Mouse (Mus musculus) stomach, embryonic 16.5 days (tissue): ENCODE measurements around the gene Shroom3. TPM values are rescaled to one million over a fixed set of nuclear protein-coding genes. Genes with fewer than 3 reads are reported as not detected.

Experiments
- ATAC-seq: fragments of 200-750 bp; cut with Nextera tagmentation; 2 replicates; pipeline ENCODE4 v1.8.0; 2017; ENCODE audit warnings: moderate number of reproducible peaks, moderate TSS enrichment; ENCODE audit not compliant: insufficient read depth, low FRiP score
- H3K27ac ChIP-seq: fragments of 300-500 bp; sonication (generic); 2 replicates; pipeline ENCODE4 v1.5.1; 2014; ENCODE audit warnings: low read length
- H3K27me3 ChIP-seq: fragments of 300-500 bp; sonication (generic); 2 replicates; pipeline ENCODE4 v1.6.1; 2014; ENCODE audit warnings: low read length, control low read depth, mixed read lengths; ENCODE audit not compliant: control insufficient read depth, insufficient read depth
- H3K36me3 ChIP-seq: fragments of 300-500 bp; sonication (generic); 2 replicates; pipeline ENCODE4 v1.6.1; 2014; ENCODE audit warnings: low read length; ENCODE audit not compliant: control insufficient read depth, insufficient read depth
- H3K4me1 ChIP-seq: fragments of 300-500 bp; sonication (generic); 2 replicates; pipeline ENCODE4 v1.6.1; 2014; ENCODE audit warnings: low read length, control low read depth, mixed read lengths; ENCODE audit not compliant: control insufficient read depth, insufficient read depth
- H3K4me2 ChIP-seq: fragments of 300-500 bp; sonication (generic); 2 replicates; pipeline ENCODE4 v1.6.1; 2014; ENCODE audit warnings: low read depth, low read length, mixed read lengths
- H3K4me3 ChIP-seq: fragments of 300-500 bp; sonication (generic); replicated peaks from 2 replicates; pipeline ENCODE4 v1.5.1; 2014; ENCODE audit warnings: mild to moderate bottlenecking, low read length
- H3K9ac ChIP-seq: fragments of 300-500 bp; sonication (generic); 2 replicates; pipeline ENCODE4 v1.6.1; 2014; ENCODE audit warnings: low read length
- H3K9me3 ChIP-seq: fragments of 300-500 bp; sonication (generic); replicated peaks from 2 replicates; pipeline ENCODE4 v1.6.1; 2016; ENCODE audit warnings: low read length, control low read depth; ENCODE audit not compliant: control insufficient read depth
- WGBS: fragments of 180-500 bp; shearing (Covaris S2); extraction: QIAGEN DNeasy Blood & Tissue Kit; methylation state at CpG from one replicate; pipeline ENCODE4 v1.1.7; 2014; 5-methylcytosine and 5-hydroxymethylcytosine counted together
- polyA plus RNA-seq: library from polyadenylated mRNA; unstranded; fragments of >200 nt; fragmentation: Nextera tagmentation; extraction: Ambion mirVana; gene quantifications from 2 replicates; pipeline ENCODE4 v1.2.1, GENCODE M21; 2015

The Shroom3 gene
- polyA plus RNA-seq, 1 experiment from 2014 or later: 14.4 TPM

- H3K27ac ChIP-seq: no peak overlapping the region
- H3K4me3 ChIP-seq: no peak overlapping the region
- H3K36me3 ChIP-seq: no peaks in the 10 kb centered on the region
- H3K9ac ChIP-seq: no peak overlapping the region
- no peaks in the 10 kb centered on the region for H3K27me3 ChIP-seq
- H3K9me3 ChIP-seq: no peaks in the 10 kb centered on the region
- ATAC-seq: no peak
- peaks cover 11% of the 10 kb centered on the region; the same call in 1 of the 2 replicates for H3K4me1 ChIP-seq
- WGBS: 82% methylated on average over 7 of the region's 7 CpGs
- H3K4me2 ChIP-seq: no peak overlapping the region
Observed at GRCm38 (mm10) chr5:92760542-92760941, 77.3 kb downstream of the Shroom3 start.

- WGBS: 64% methylated on average over 9 of the region's 9 CpGs
- ATAC-seq: no peak
- H3K4me3 ChIP-seq: no peak overlapping the region
- H3K27me3 ChIP-seq: no peaks in the 10 kb centered on the region
- no peak overlapping the region for H3K4me2 ChIP-seq
- H3K36me3 ChIP-seq: no peaks in the 10 kb centered on the region
- no peak overlapping the region for H3K9ac ChIP-seq
- peaks cover 11% of the 10 kb centered on the region; the same call in 1 of the 2 replicates for H3K4me1 ChIP-seq
- H3K9me3 ChIP-seq: no peaks in the 10 kb centered on the region
- no peak overlapping the region for H3K27ac ChIP-seq
Observed at GRCm38 (mm10) chr5:92761615-92762353, 78.5 kb downstream of the Shroom3 start.

GRCm38 (mm10) chr5:92762425-92762824 lies 79.2 kb downstream of the Shroom3 start:
- H3K36me3 ChIP-seq: no peaks in the 10 kb centered on the region
- no peak overlapping the region for H3K27ac ChIP-seq
- H3K9me3 ChIP-seq: no peaks in the 10 kb centered on the region
- H3K4me3 ChIP-seq: no peak overlapping the region
- H3K27me3 ChIP-seq: no peaks in the 10 kb centered on the region
- no peak overlapping the region for H3K9ac ChIP-seq
- peaks cover 13% of the 10 kb centered on the region for H3K4me1 ChIP-seq
- H3K4me2 ChIP-seq: no peak overlapping the region
- WGBS: 79% methylated on average over 5 of the region's 5 CpGs
- ATAC-seq: no peak

- Histone ChIP-seq H3K27me3 (no peaks in the 10 kb centered on the region), H3K9ac (no peak overlapping the region), H3K4me3 (no peak overlapping the region), H3K27ac (peak overlapping the region; percentile 56), H3K9me3 (no peaks in the 10 kb centered on the region), H3K36me3 (no peaks in the 10 kb centered on the region), H3K4me1 (peaks cover 18% of the 10 kb centered on the region), H3K4me2 (no peak overlapping the region)
- ATAC-seq: peak; percentile 33; the same call in 1 of the 2 replicates
- 10% methylated on average over 4 of the region's 4 CpGs for WGBS
Observed at GRCm38 (mm10) chr5:92763546-92763952, 80.3 kb downstream of the Shroom3 start.

GRCm38 (mm10) chr5:92766301-92766700 lies 83.1 kb downstream of the Shroom3 start:
- H3K4me3 ChIP-seq: no peak overlapping the region
- WGBS: 38% methylated on average over 4 of the region's 4 CpGs
- H3K27me3 ChIP-seq: no peaks in the 10 kb centered on the region
- H3K9ac ChIP-seq: no peak overlapping the region
- peaks cover 18% of the 10 kb centered on the region for H3K4me1 ChIP-seq
- H3K27ac ChIP-seq: no peak overlapping the region
- H3K36me3 ChIP-seq: no peaks in the 10 kb centered on the region
- no peak overlapping the region for H3K4me2 ChIP-seq
- no peaks in the 10 kb centered on the region; the same call in 1 of the 2 replicates for H3K9me3 ChIP-seq
- no peak for ATAC-seq

- Histone ChIP-seq H3K9ac (no peak overlapping the region), H3K27me3 (no peaks in the 10 kb centered on the region), H3K4me3 (no peak overlapping the region), H3K4me2 (no peak overlapping the region), H3K36me3 (no peaks in the 10 kb centered on the region), H3K4me1 (peaks cover 15% of the 10 kb centered on the region), H3K9me3 (no peaks in the 10 kb centered on the region; the same call in 1 of the 2 replicates), H3K27ac (no peak overlapping the region)
- ATAC-seq: no peak
- 40% methylated on average over 7 of the region's 7 CpGs for WGBS
Observed at GRCm38 (mm10) chr5:92767194-92767777, 84.1 kb downstream of the Shroom3 start.

- H3K9ac ChIP-seq: no peak overlapping the region
- no peak overlapping the region for H3K4me3 ChIP-seq
- H3K4me1 ChIP-seq: peaks cover 10% of the 10 kb centered on the region
- 36% methylated on average over 6 of the region's 6 CpGs for WGBS
- H3K27ac ChIP-seq: no peak overlapping the region
- no peaks in the 10 kb centered on the region for H3K36me3 ChIP-seq
- H3K9me3 ChIP-seq: no peaks in the 10 kb centered on the region; the same call in 1 of the 2 replicates
- no peaks in the 10 kb centered on the region for H3K27me3 ChIP-seq
- H3K4me2 ChIP-seq: no peak overlapping the region
- ATAC-seq: no peak
Observed at GRCm38 (mm10) chr5:92767857-92768291, 84.6 kb downstream of the Shroom3 start.

- Histone ChIP-seq H3K27me3 (no peaks in the 10 kb centered on the region), H3K4me2 (no peak overlapping the region), H3K9me3 (no peaks in the 10 kb centered on the region; the same call in 1 of the 2 replicates), H3K36me3 (no peaks in the 10 kb centered on the region), H3K27ac (no peak overlapping the region), H3K9ac (no peak overlapping the region), H3K4me1 (0 out of 2 replicates have a peak, but pooled peaks cover 3% of the 10 kb centered on the region), H3K4me3 (no peak overlapping the region)
- 32% methylated on average over 3 of the region's 3 CpGs for WGBS
- no peak for ATAC-seq
Observed at GRCm38 (mm10) chr5:92773821-92774220, 90.6 kb downstream of the Shroom3 start.

GRCm38 (mm10) chr5:92774419-92774818 lies 91.2 kb downstream of the Shroom3 start:
- no peak overlapping the region for H3K9ac ChIP-seq
- 0 out of 2 replicates have a peak, but pooled peaks cover 3% of the 10 kb centered on the region for H3K4me1 ChIP-seq
- no peaks in the 10 kb centered on the region for H3K27me3 ChIP-seq
- H3K36me3 ChIP-seq: no peaks in the 10 kb centered on the region
- H3K4me3 ChIP-seq: no peak overlapping the region
- H3K4me2 ChIP-seq: no peak overlapping the region
- WGBS: 58% methylated on average over 2 of the region's 2 CpGs
- 0 out of 2 replicates have a peak overlapping the region, but pooled peaks have one; percentile 24 for H3K27ac ChIP-seq
- H3K9me3 ChIP-seq: no peaks in the 10 kb centered on the region; the same call in 1 of the 2 replicates
- ATAC-seq: no peak
